Mouse (Mus musculus) bone marrow macrophage, adult 2 months (primary cell): ENCODE measurements around the gene Itih4.

Source experiments
- CTCF ChIP-seq: IDR thresholded peaks from 2 replicates; pipeline ENCODE4 v1.5.1; 2012; ENCODE audit warnings: low read depth, mild to moderate bottlenecking, low read length, moderate library complexity
- POLR2A ChIP-seq: IDR thresholded peaks from 2 replicates; pipeline ENCODE4 v1.6.1; 2012; ENCODE audit warnings: mild to moderate bottlenecking, low read depth, low read length, borderline replicate concordance

DNA sequence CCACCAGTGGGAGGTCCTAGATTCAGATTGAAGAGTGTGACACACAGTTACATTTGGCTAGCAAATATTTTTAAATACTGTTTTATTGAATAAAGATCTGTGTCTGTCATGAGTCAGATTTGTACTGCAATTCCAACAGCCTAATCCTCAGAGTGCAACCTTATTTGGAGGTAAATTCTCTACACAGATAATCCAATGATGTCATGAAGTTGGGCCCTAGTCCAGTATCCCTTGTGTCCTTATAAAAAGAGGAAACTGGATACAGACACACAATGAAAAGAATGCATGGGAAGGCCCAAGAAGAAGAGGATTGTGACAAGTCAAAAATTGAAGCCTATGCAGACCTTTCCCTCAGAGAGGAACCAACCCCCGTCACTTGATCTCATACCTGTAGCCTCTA is 30.2 kb downstream of the Itih4 start:
- TF ChIP-seq CTCF (no peak), POLR2A (no peak)
